Mouse (Mus musculus): ENCODE results near the gene Traf2.

The Traf2 gene

DNA sequence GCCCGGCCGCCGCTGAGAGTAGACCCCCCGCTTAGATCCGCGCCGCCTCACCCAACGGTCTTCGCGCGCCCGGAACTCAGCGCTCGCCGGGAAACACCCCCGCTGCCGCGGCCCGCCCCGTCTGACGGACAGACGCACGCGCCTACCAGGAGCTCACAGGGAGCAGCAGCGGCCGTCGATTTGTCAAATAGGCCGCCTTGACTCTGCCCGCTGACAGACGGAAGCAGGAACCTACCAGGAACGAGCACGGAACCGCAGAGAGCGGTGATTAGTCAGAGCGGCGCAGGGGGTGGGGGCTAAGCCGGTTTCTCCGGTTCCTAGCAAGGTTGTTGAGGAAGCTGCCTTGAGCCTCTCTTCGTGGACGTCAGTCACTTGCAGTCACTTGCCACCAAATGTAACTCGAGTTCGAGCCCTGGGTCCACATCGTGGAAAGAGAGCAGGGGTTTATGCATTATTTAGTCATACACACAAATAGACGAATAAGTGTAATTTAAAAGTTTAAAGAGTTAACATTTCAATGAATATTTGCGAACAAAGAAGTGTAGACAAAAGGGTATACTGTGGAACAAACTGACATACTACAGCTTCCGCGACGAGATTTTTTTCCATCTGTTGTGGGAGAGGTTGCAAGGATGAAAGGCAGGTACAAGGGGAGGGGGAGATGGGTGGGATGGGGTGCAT lies at the start of gene Traf2:
Gene Traf2 (minus strand): TSS at position 130 of the 681 bp plus-strand sequence.
- peak; percentile 99 for DNase-seq

DNA sequence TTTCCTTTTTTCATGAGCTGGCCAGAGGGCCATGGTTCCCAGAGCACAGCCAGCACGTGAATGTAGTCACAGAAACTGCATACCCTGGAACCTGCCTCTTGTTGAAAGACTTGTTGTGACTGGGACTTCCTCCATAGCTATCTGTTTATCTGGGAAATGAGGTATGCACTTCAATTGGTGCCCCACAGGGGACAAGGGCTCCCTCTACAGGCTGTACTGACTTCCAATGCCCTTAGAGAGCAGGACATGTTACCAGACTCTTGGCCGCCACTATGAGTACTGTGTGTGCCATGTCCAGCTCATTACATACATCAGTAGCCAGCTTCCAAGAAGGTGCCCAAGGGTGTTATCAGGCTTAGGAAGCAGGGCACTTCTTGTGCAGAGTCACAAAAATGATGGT lies 45.1 kb upstream of the Traf2 start:
- DNase-seq: peak; percentile 70 to 74

DNA sequence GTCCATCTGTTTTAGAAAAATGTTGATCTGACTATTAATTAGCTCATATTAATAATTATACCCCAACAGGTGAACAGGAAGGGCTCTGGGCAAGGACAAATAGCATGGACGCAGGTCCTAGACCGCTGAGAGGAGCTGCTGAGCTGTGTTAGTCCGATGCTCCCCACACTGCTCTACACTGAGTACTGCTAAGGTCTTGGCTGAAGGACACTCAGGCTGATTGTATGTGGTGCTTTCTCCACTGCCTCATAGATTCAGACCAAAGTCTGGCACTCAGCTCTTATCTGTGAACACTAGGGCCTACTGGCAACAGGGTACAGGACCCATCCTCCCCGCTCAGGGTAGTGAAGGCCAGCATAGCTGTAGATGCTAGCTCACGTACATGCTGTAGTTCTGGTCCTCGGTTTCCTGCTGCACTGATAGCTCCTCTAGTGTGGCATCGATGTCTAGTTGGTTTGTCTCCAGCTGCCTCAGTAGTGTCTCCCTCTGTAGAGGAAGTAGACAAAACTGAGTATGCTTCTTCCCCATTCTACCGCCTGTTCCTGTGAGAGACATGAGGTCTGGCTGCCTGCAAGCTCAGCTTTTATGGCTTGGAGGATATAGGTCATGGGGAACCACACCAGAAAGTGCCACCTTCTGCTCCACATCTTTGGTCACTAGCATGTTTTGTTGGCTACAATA lies 41.6 kb upstream of the Traf2 start:
- peak in 1 of 2 experiments; percentile 14 for DNase-seq

DNA sequence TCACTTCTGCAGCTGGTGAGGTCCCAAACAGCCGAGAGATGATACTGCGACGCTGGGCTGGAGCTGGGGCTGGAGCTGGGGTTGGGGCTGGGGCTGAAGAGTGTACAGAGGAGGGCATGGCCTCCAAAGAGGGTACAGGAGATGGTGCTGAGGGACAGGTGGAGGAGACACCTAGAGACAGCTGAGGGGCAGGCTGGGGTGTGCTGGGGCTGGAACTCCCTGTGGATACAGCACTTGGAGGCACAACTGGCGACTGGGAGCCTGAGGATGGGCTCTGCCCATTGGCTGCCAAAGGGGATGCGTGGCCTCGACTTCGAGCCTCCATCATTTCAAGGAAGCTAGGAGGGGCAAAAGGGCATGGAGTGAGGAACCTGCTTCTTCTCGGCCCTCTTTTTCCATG lies 40.5 kb upstream of the Traf2 start:
- no peak for DNase-seq

DNA sequence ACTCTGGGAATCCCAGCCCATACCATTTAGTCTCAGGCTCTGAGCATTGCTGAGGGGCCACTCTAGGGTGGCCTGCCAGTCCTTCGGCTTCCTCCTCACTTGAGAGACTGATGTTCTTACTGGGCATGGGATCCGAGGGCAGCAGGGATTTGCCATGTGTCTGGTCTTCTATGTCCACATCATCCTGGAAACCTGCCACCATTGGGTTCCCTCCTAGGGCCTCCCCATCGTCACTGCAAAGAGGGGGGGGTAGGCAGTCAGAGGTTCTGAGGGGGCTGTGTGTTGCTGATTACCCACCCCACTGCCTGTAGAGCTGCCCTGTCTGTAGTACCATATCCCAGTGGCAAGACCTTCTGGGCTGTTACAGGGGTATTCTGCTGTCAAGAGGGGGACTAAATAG lies 38.9 kb upstream of the Traf2 start:
- peak; percentile 54 to 62 for DNase-seq

DNA sequence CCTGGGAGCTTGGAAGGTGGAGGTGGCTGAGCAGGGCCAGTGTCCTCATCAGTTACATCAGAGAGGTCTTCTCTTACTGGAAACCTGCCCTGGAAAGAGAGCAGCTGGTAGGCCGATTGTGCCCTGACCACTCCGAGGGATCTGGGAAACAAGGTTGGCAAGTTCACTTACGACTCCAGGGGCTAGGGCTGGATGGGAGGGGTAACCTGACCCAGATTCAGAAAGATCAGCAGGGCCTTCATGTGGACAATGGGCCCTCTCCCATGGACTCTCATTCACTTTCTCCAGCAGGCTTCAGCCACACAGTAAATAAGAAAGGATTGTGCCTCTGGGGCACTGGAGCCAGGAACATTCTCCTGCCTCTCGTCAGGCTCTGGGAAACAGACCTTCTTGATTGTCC lies 38.1 kb upstream of the Traf2 start:
- peak; percentile 39 to 53 for DNase-seq

DNA sequence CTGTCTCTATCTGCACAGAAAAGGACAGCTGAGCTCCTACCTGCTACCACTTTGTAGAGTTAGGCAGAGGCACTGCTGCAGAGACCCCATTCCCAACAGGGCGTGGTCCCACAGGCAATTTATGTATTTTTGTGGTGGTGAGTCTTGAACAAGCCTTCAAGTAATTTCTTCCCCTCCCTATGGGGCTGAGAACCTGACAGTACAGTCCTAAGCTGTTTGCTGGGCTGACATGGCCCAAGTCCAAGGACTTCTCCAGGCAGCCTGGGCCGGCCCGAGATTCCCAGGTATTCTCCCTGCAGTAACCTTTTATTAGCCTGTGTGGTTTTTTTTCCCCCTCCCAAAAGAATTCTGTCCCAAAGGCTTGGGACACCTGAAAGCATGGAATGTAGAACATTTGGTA lies 37.4 kb upstream of the Traf2 start:
- DNase-seq: peak; percentile 56 to 61

DNA sequence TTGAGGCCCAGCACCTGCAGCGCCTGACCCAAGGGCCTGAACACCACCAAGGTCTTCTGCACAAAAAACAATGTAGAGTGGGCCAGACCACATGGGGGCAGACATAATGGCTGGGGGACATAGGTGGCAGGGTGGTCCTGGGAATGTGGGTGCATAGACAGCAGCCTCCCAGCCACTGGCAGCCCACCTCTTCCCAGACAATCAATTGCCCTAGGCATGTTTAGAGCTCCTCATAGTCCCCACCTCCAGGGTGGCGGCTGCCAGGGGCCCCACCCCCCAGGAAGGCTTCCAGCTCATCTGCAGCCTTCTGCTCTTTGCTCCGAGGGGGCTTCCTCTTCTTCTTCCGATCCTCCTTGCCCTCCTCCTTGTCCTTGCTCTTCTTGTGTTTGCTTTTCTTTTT lies 36.8 kb upstream of the Traf2 start:
- DNase-seq: peak; percentile 60 to 69

DNA sequence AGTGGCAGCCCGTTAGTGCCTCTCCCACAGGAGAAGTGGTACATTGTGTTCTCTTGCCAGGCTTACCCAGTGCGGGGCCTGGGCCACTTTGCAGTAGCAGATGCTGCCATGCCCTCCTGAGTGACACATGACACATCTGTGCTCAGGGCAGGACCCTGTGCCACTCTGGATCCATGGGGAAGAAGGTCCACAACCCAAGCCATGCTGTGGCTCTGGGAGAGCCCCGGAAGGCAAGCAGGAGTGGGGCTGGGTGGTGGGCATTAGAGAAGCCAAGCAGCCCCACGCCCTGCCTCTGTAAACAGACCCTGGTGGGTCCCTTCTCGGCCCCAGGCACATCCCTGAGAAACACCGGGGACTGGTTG lies 36.4 kb upstream of the Traf2 start:
- DNase-seq: peak; percentile 55 to 60

DNA sequence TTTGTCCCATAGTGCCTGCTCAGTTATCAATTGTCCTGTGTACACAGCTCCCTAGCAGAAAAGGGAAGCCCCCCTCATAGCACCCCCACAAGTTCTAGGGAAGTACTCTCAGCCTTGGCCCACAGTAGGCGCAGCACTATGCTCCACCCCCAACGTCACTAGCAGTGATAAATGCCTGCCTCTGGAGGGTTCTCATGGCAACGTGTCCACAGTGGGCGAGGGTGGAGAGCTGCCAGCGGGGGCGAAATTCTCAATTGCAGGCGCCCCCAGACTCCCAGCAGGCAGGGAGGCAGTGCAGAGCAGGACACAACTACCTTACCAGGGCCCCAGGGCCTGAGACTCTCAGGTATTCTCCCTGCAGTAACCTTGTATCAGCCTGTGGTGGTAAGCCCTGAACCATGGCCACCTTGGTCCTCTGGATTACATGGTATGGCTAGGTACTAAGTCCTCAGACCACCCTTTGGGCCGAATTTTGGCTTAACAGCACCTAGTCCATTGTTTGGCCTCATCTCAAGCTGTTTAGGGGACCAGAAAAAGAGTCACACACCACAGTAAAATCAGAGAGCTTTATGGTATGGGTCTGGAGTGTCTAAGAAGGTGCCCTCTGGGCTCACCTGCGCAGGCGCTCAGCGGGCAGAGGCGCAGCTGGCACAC lies 35.9 kb upstream of the Traf2 start:
- peak; percentile 82 to 83 for DNase-seq

DNA sequence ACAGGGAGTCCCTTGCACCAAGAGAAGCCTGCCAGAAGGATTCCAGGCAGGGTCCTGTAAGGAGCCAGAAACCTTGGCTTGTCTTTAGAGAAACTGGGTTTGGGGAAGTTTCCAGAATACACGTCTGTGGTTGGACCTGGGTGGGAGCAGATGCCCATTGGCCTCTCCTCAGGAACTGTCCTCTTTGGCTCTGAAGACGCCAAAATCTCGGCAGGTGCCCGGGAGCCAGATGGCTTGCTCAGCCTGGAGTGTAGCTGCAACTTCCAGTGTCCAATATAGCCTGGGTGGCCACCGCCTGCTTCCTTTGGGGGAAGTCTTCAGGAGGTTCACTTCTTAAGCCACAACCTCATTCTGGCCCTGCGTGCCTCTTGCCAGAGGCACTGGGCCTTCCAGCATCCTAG lies 35.2 kb upstream of the Traf2 start:
- DNase-seq: peak; percentile 96 to 97

DNA sequence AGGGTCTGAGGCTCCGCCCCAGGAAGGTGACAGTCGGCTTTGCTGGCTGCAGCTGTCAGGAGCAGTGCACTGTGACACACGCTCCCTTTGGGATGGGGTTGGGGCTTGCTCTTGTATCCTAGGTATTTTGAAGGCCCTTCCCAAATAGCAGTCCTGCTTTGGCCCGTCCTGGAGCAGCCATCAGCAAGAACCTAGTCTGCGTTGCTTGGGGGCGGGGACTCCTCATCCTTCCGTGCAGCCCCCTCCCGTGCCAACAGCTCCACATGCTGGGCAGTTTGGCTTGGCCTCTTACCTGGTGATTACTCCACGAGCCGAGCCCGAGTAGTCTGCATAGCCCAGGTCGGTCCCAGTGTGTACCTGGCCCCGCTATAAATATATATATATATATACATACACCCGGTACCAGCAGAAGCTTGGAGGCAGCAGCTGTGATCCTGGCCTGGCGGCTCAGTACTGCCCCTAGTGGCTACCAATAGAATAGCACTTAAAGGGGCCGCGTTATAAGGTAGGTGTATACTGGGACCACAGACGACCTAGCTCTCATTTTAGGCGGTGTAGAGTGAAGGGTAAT lies 34.6 kb upstream of the Traf2 start, which contains the start of gene Ajm1:
Gene Ajm1 (minus strand): TSS at position 464 of the 571 bp plus-strand sequence.
- peak; percentile 89 to 91 for DNase-seq

DNA sequence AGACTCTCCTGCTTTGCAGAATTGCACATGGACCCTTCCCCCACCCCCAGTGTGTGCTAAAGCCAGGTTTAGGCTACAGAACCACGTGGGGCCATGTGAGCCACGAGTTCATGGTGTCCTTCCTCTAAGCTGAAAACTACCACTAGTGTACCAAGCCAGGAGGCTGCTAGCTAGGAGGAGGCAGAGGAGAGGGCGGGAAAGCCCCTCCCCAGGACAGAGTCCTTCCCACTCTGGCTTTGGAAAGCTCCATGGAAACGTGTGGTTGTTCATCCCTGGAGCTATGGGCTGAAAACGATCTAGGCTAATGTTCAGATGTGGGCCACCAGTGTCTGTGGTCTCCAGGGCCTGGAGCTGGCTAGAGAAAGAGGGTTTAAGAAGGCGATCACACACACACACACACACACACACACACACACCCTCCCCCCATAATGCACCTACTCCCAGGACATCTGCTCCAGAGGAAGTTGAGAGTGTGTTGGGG lies 33.9 kb upstream of the Traf2 start:
- DNase-seq: peak; percentile 71 to 72

DNA sequence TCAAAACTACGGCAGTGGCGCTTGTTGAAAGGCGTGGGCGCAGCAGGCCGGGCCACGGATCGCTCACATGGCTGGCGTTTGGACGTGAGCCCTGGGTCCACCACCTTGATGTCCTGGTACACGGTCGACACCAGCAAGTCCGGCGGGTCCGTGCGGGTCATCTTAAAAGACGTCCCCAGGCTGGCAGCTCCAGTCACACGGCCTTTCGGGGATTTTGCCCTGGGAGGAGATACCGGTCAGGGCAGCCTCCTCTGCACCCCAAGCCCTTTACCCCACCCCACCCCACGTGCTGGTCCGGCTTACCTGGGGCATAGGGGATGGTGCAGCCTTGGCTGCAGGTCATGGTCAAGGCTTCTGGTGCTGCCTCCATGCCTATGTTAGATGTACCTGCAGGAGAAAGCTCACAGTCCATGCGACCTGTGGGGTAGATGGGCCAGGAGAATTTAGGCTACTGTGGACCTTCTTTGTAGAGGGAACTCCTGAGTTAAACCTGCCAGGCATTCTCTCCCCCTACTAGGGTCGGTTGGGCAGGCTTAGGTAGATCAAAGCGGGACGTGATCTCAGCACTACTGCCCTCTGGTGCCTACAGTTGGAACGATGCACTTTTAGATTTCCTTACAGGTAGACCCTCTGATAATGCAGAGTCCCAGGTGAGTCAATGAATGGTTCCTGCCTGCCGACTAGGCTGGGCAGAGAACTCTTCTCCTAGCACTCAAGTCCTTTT lies 33.2 kb upstream of the Traf2 start:
- DNase-seq: peak; percentile 88 to 91

DNA sequence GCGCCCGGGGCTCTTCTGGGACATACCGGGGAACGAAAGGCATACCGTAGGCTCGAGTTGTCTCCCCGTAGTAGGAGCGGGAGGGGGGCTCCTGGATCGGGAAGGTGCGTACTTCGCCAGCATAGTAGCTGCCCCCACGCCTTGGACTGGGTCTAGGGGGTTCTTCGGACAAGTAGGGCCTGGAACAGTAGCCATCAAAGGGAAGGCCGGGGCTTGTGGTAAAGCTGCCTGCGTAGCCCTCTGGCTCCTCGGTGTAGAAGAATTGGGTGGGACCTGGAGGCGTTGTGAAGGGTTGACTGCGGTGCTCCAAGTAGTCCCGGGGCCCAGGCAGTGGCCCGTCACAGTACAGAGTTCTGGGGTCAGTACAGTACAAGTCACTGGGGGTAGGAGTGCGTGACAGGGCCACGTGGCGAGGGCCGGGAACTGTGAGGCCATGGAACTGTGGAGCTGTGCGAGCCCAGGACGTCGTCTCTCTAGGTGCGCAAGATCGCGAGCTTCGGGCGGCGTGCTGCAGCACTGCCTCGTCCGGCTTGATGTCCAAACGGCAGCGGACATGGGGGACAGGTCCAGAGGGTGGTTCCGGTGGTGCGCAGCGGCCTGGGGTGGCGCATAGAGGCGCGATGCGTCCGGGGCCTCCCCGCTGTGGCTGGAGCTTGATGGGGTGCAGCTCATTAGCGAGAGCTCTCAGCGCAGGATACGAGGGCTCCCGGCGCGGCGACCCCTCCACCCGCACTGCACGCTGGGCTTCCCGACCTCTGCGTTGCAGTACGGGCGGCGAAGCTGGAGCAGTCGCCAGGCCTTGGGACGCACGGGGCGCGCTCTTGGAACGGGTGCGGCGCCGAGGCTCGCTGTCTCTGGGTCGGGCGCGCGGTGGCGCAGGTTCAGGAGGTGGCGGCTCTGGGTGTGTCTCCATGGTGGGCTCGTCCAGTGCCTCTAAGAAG lies 32.3 kb upstream of the Traf2 start:
- DNase-seq: peak; percentile 68 to 74

DNA sequence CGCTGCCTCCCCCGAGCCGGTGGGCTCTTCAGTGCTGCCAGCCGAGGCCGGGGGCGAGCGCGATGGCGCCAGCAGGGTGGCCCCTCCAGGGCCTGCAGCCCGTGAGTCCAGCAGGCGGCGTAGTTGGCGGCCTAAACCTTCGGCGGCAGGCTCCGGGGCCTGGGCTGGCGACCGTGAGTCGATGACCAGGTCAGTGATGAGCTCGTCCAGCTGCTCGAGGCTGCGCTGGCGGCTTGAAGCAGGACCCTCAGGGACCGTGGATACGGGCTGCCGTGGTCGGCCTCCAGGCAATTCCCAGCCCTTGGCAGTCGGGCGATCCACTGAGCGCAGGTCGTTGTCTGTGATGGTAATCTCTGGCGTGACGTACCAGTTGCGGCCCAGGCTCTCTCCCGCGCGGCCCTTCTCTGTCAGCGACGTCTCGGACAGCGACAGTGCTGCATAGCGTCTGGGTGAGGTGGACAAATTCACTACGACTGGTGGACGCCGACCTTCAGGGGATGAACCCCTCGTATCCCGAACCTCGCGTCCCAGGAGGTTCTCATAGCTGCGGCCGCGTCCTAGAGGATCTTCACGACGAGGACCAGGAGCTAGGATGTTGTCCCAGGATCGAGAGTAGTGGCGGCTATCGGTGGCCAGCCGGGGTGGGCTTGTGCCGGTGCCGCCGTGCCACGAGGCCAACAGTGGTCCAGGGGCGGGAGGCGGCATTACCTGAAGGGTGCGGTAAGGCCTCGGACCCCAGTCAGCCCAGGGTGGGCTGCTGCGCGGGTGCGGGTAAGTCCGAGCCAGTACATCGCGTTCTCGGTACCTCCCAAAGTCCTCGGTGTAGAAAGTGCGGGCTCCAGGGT lies 31.4 kb upstream of the Traf2 start:
- peak; percentile 67 to 77 for DNase-seq

DNA sequence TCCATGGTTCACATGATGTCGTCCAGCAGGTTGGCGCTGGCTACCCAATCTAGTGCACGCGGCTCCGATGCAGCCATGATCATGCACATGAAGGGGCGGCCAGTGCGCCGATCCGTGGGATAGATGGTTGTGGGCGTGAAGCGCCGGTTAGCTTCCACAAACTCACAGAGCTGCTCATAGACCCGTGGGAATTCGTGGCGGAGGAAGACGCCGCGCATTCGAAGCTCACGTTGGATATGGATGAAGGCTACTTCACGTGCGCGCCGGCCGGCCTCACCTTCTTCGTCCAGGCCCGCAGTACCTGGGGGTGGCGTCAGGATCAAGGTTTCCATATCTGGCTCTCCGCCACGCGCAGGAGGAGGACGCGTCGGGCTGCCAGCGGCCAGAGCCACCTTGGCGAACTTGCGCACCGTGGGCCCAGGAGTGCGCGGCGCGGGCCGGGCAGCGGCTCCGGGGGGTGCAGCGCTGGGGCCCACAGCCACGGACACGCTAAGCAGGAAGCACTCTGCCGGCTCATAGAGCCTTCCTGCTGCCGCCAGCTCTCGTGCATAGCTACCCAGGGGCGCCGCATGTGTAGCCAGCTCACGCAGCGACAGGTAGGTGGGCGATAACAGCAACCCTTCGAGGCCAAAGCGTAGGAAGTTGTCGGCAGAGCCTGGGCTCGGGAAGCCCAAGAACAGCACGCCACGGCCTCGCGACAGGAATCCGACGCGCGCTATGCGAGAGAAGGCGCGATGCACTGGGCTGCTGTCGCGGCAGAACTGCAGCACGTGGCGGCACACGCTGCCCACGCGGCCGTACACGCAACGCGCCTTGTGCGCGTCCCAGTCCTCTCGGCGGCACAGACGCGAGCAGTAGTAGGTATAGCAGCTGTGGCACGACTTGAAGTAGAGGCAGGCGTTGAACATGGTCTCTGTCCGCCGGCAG lies 30.5 kb upstream of the Traf2 start:
- DNase-seq: peak; percentile 60 to 63

DNA sequence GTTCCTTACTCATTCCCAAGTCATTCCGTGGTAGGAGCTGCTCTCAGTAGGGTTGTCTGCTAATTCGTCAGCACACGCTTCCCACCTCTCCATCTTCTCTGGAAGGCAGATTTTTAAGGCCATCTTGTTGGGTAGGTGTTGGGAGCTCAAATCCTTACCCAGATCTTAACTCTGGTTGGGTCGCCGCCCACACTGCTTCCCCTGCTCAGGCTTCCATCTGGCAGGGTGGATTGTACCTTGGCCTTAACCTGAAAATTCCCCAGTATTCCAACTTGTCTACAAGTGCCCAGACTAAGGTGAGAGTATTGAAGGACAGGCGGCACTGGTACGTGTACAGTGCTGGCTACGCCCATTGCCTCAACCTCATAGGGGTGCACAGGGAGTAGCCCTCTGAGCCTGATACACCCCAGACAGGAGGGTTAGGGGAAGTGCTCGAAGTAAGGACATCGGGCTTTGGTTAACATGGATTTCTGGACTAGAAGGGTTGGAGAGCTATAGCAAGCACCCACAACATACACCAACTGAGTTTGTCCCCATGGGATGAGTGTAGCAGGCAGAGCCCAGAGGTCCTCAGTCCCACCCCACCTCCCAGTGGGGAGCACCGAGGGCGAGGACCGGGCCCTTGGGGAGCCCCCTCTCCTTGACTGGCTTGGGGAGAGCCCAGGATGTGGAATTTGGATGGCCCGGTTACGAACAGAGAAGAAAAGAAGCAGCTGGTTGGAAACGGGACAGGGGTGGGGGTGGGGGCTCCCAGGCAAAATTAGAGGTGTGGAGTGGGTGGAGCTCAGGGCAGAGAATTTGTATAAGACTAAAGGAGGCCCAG lies 29.5 kb upstream of the Traf2 start:
- peak; percentile 39 to 49 for DNase-seq
